Mouse (Mus musculus) C2C12 (cell line): ENCODE results near the gene Pik3r6.

ENCODE experiments used
- CEBPB ChIP-seq: IDR thresholded peaks from one replicate; pipeline ENCODE4 v1.6.1; 2011; ENCODE audit warnings: low read depth, mild to moderate bottlenecking, control low read depth, moderate library complexity
- CTCF ChIP-seq: IDR thresholded peaks from one replicate; pipeline ENCODE4 v1.5.1; 2011; ENCODE audit not compliant: control insufficient read depth, insufficient read depth, insufficient read length
- MAX ChIP-seq: IDR thresholded peaks from one replicate; pipeline ENCODE4 v1.6.1; 2011; ENCODE audit warnings: mild to moderate bottlenecking, control low read depth
- USF1 ChIP-seq: IDR thresholded peaks from one replicate; pipeline ENCODE4 v1.6.1; 2011; ENCODE audit warnings: low read depth, mild to moderate bottlenecking, control low read depth, moderate library complexity

DNA sequence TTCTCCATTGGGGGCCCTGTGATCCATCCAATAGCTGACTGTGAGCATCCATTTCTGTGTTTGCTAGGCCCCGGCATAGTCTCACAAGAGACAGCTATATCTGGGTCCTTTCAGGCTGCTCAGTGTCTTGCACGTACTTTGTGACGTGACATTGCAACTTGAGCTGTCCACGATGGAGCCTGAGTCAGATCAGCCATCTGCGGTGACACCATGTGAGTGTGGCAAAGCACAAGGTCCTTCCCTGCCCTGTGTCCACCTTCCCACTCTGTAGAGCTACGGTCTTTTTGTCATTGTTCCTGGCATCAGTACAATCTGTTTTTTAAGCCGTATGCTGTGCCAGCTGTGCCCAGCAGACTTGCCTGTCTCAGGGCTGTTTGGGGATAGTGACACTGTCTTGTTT, 4.4 kb downstream of the Pik3r6 start:
- no peak for TF ChIP-seq USF1
- no peak for TF ChIP-seq CTCF
- TF ChIP-seq MAX = no peak
- no peak for TF ChIP-seq CEBPB
